Mouse (Mus musculus) embryonic facial prominence, embryonic 11.5 days (tissue): Measurements from ENCODE around the gene Uevld. TPM values are rescaled to one million over a fixed set of nuclear protein-coding genes. Genes with fewer than 3 reads are reported as not detected.
A peak's percentile ranks its signal among the peaks of the same experiment; 100 is the strongest.

ENCODE experiments used
- ATAC-seq: fragments of 200-750 bp; cut with Nextera tagmentation; replicated peaks from 2 replicates; pipeline ENCODE4 v1.8.0; 2017; ENCODE audit warnings: low read depth; ENCODE audit not compliant: insufficient number of reproducible peaks, low FRiP score, low TSS enrichment
- DNase-seq: peaks from one replicate; pipeline ENCODE4 v3.0.0-alpha.2; 2015; ENCODE audit warnings: low spot score
- H3K27ac ChIP-seq: fragments of 300-500 bp; sonication (generic); replicated peaks from 2 replicates; pipeline ENCODE4 v1.5.1; 2014; ENCODE audit warnings: mild to moderate bottlenecking, low read depth, low read length, control low read depth
- H3K27me3 ChIP-seq: fragments of 300-500 bp; sonication (generic); 2 replicates; pipeline ENCODE4 v1.6.1; 2014; ENCODE audit warnings: mild to moderate bottlenecking, low read length, moderate library complexity, mixed read lengths; ENCODE audit not compliant: control insufficient read depth, insufficient read depth
- H3K36me3 ChIP-seq: fragments of 300-500 bp; sonication (generic); replicated peaks from 2 replicates; pipeline ENCODE4 v1.6.1; 2014; ENCODE audit warnings: low read depth, mild to moderate bottlenecking, low read length, moderate library complexity, mixed read lengths; ENCODE audit not compliant: control insufficient read depth, insufficient read depth
- H3K4me1 ChIP-seq: fragments of 300-500 bp; sonication (generic); 2 replicates; pipeline ENCODE4 v1.6.1; 2014; ENCODE audit warnings: low read length, mixed read lengths; ENCODE audit not compliant: control insufficient read depth, insufficient read depth
- H3K4me2 ChIP-seq: fragments of 300-500 bp; sonication (generic); 2 replicates; pipeline ENCODE4 v1.6.1; 2014; ENCODE audit warnings: low read depth, mild to moderate bottlenecking, control low read depth, low read length, moderate library complexity
- H3K4me3 ChIP-seq: fragments of 300-500 bp; sonication (generic); 2 replicates; pipeline ENCODE4 v1.5.1; 2014; ENCODE audit warnings: low read depth, low read length, control low read depth
- H3K9ac ChIP-seq: fragments of 300-500 bp; sonication (generic); replicated peaks from 2 replicates; pipeline ENCODE4 v1.6.1; 2014; ENCODE audit warnings: mild to moderate bottlenecking, control low read depth, low read length
- H3K9me3 ChIP-seq: fragments of 300-500 bp; sonication (generic); replicated peaks from 2 replicates; pipeline ENCODE4 v1.6.1; 2016; ENCODE audit warnings: mild to moderate bottlenecking, low read length, inconsistent platforms, mixed read lengths; ENCODE audit not compliant: control insufficient read depth
- WGBS: fragments of 180-500 bp; shearing (Covaris S2); extraction: QIAGEN DNeasy Blood & Tissue Kit; methylation state at CpG from one replicate; pipeline ENCODE4 v1.1.7; 2014; 5-methylcytosine and 5-hydroxymethylcytosine counted together
- polyA plus RNA-seq: library from polyadenylated mRNA; unstranded; fragments of >200 nt; fragmentation: Nextera tagmentation; extraction: Ambion mirVana; gene quantifications from 2 replicates; pipeline ENCODE4 v1.2.1, GENCODE M21; 2014

The Uevld gene
- polyA plus RNA-seq, 1 experiment from 2014 or later, result 14.8 TPM

DNA sequence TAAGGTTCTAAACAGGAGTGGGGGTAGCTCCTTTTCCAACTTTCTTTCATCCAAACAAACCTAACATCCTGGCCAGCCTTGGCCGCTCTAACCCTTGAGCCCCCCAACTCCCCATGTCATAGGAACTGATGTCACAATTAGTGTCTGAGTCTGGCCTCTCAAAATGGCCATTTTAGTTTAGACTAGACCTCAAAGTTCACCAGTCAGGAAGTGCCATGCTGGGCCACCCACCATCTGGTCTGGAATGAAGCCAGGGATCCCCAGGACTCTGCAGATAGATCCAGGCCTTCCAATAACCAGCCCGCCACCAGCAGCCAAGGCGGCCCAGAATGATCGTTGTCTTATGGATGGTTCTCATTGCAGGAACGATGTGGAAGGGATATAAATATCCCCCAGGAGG, 28.3 kb upstream of the Uevld start:
- no peak overlapping the region for H3K4me2 ChIP-seq
- H3K27me3 ChIP-seq, result no peaks in the 10 kb centered on the region
- H3K36me3 ChIP-seq, result no peaks in the 10 kb centered on the region
- 69% methylated on average over 5 of the region's 5 CpGs for WGBS
- no peak for ATAC-seq
- no peaks in the 10 kb centered on the region; the same call in 1 of the 2 replicates for H3K4me1 ChIP-seq
- no peaks in the 10 kb centered on the region for H3K9me3 ChIP-seq
- H3K27ac ChIP-seq, result no peak overlapping the region; the same call in 1 of the 2 replicates
- no peak overlapping the region for H3K9ac ChIP-seq
- DNase-seq, result peak; percentile 3
- no peak overlapping the region for H3K4me3 ChIP-seq

DNA sequence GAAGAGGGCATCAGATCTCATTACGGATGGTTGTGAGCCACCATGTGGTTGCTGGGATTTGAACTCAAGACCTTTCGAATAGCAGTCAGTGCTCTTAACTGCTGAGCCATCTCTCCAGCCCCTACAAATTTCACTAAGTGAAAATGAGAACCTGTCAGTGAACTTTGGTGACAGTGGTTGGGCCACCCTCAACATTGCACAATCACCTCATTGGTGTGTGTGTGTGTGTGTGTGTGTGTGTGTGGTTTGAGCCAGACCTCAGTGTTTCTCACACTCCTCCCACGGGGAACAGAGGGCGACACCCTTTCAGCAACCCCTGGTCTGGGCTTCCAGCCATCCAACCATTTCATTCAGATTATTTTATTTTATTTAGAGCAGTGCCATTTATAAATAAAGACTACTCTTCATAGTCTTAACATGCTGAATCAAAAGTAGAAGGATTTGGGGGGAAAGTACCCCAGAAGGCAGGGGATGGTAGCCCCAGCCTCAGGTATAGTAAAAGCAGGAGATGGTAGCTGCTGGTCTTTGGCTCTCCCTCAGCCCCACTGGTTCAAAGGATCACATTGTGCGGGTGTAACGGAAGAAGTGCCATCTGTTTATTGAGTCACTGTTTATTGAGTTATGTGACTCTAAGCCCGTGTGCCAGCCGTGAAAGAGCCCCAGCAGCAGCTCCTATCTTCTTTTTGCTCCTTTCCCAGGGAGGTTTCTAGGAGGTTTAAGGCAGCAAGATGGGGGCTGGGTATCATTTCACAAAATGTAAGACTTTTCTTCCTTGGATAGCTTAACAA, 27.6 kb upstream of the Uevld start:
- ATAC-seq, result no peak
- no peak overlapping the region for H3K27ac ChIP-seq
- no peaks in the 10 kb centered on the region for H3K36me3 ChIP-seq
- no peak overlapping the region for H3K4me2 ChIP-seq
- no peak for DNase-seq
- WGBS, result 62% methylated on average over 8 of the region's 8 CpGs
- H3K4me3 ChIP-seq, result no peak overlapping the region
- no peaks in the 10 kb centered on the region for H3K9me3 ChIP-seq
- H3K27me3 ChIP-seq, result no peaks in the 10 kb centered on the region
- H3K4me1 ChIP-seq, result no peaks in the 10 kb centered on the region; the same call in 1 of the 2 replicates
- H3K9ac ChIP-seq, result no peak overlapping the region

DNA sequence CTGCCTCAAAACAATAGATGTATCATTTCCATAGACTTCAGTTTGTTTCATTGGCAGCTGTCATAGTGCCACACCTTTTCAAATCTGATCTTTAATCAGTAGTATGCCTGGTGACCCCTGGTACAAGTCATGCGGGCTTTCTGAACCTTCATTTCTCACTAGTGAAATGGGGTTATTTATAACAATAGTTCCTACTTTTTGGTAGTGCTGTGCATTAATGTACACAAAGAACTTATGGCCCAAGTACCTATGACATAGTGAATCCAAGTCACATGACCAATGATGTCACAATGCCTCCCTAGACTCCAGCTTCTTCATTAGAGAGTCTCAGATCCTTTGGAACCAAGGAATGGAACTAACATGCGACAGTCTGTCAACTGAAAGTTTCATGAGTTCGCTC, 25.0 kb upstream of the Uevld start, which contains the start of gene Gm9999:
TSS of gene Gm9999 (plus strand) at position 301 of the 400 bp plus-strand sequence.
- H3K9me3 ChIP-seq, result no peaks in the 10 kb centered on the region
- H3K4me1 ChIP-seq, result no peaks in the 10 kb centered on the region; the same call in 1 of the 2 replicates
- H3K27ac ChIP-seq, result no peak within 1 kb of the TSS
- no peak within 1 kb of the TSS for H3K4me3 ChIP-seq
- ATAC-seq, result no peak
- no peak within 1 kb of the TSS for H3K9ac ChIP-seq
- H3K36me3 ChIP-seq, result no peaks in the 10 kb centered on the region
- no peak within 1 kb of the TSS for H3K4me2 ChIP-seq
- no peak for DNase-seq
- 94% methylated on average over 3 of the region's 3 CpGs for WGBS
- no peaks in the 10 kb centered on the region for H3K27me3 ChIP-seq

- Histone ChIP-seq H3K27ac (no peak overlapping the region), H3K4me1 (no peaks in the 10 kb centered on the region), H3K9ac (no peak overlapping the region), H3K36me3 (no peaks in the 10 kb centered on the region), H3K4me2 (no peak overlapping the region), H3K27me3 (no peaks in the 10 kb centered on the region), H3K9me3 (no peaks in the 10 kb centered on the region), H3K4me3 (no peak overlapping the region)
- DNase-seq (no peak), ATAC-seq (no peak)
- WGBS, result 91% methylated on average over 11 of the region's 11 CpGs
Measured at GRCm38 (mm10) chr7:46975456-46975855, 17.1 kb upstream of the Uevld start.

GRCm38 (mm10) chr7:46974648-46975047, 16.3 kb upstream of the Uevld start:
- Histone ChIP-seq H3K9ac (no peak overlapping the region), H3K9me3 (no peaks in the 10 kb centered on the region), H3K36me3 (no peaks in the 10 kb centered on the region), H3K27me3 (no peaks in the 10 kb centered on the region), H3K27ac (no peak overlapping the region), H3K4me2 (no peak overlapping the region), H3K4me1 (no peaks in the 10 kb centered on the region), H3K4me3 (no peak overlapping the region)
- WGBS, result 92% methylated on average over 4 of the region's 4 CpGs
- no peak for DNase-seq
- no peak for ATAC-seq

- Histone ChIP-seq H3K4me2 (no peak overlapping the region), H3K4me3 (no peak overlapping the region), H3K36me3 (no peaks in the 10 kb centered on the region), H3K4me1 (no peaks in the 10 kb centered on the region), H3K9me3 (no peaks in the 10 kb centered on the region), H3K9ac (no peak overlapping the region), H3K27ac (no peak overlapping the region), H3K27me3 (no peaks in the 10 kb centered on the region)
- WGBS, result 88% methylated on average over 4 of the region's 4 CpGs
- no peak for DNase-seq
- no peak for ATAC-seq
Measured at GRCm38 (mm10) chr7:46969898-46970297, 11.6 kb upstream of the Uevld start.

DNA sequence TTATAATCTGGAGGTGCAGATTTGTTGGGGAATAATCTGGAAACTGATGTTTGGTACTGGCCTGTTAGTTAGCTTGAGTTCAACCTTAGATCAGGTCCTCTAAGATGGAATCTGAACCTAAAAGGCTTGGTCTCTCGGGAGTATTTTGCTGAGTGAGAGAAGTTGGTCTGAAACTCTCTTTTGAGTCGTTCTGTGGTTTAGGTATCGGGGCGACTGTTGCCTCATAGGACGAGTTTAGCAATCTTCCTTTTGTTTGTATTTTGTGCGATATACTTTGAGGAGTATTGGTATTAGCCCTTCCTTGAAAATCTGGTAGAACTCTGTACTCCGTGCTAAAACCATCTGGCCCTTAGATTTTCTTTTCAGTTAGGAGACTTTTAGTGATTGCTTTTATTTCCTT, 5.7 kb upstream of the Uevld start:
- H3K27ac ChIP-seq, result no peak overlapping the region
- WGBS, result 78% methylated on average over 7 of the region's 7 CpGs

DNA sequence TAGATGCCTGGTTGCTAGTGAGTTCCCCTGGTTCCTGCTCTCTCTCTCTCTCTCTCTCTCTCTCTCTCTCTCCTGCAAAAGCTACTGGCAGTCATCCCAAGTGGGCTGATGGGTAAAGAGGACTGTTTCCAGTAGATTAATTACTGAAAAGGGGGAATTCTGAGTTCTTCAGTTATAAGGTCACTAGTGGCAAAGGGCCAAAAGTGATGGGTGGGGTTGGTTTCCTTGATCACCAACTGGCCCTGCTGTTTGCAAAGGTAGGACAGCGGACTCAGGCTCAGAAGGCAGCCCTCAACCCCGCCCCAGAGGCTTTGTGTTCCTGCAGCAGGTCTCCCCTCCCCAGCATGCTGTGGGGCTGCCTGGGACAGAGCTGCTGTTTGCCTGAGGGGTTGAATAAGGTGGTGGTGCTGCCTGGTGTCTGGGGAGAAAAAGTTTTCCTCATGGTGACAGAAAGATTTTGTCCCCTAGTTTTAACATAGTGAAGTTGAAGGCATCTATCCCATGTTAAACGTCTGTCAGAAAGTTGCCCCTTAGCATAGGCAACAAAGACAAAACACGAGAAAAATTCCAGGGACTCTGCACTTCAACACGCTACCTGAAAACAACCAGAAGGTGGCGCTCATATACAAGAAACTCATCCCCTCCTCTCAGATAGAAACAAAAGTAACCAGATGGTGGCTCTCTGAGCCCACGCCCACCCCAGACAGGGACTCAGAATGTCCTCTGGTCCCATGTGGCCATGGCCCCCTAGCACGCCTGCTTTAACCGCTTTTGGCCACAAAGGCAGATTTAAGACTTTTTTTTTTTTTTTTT, 4.7 kb upstream of the Uevld start:
- Histone ChIP-seq H3K4me3 (no peak overlapping the region), H3K27me3 (no peaks in the 10 kb centered on the region), H3K36me3 (no peaks in the 10 kb centered on the region), H3K4me1 (no peaks in the 10 kb centered on the region), H3K27ac (no peak overlapping the region), H3K9ac (no peak overlapping the region), H3K4me2 (no peak overlapping the region), H3K9me3 (no peaks in the 10 kb centered on the region)
- 0% methylated on average over 9 of the region's 9 CpGs for WGBS
- peak; percentile 78 for ATAC-seq
- DNase-seq, result peak; percentile 91

More for the DNA sequence above, 5.7 kb upstream of the Uevld start:
- Histone ChIP-seq H3K27me3 (no peaks in the 10 kb centered on the region), H3K4me2 (no peak overlapping the region), H3K36me3 (no peaks in the 10 kb centered on the region), H3K9me3 (no peaks in the 10 kb centered on the region), H3K4me1 (no peaks in the 10 kb centered on the region), H3K4me3 (no peak overlapping the region), H3K9ac (no peak overlapping the region; the same call in 1 of the 2 replicates)
- ATAC-seq, result no peak
- no peak for DNase-seq
